Mouse (Mus musculus): ENCODE data around the gene Sesn1. TPM values are rescaled to one million over a fixed set of nuclear protein-coding genes. Genes with fewer than 3 reads are reported as not detected.

Gene Sesn1
- polyA plus RNA-seq, 1 experiment, result 20.8 TPM

GRCm38 (mm10) chr10:41952850-41953527 is 143.3 kb downstream of the Sesn1 start:
- no peak for DNase-seq
- WGBS, result 92% methylated on average over 14 of the region's 14 CpGs

GRCm38 (mm10) chr10:41953528-41953864 is 143.8 kb downstream of the Sesn1 start:
- TF ChIP-seq CTCF (IDR thresholded peaks at IDR 0.05; ENCODE audit: insufficient read depth, low read length) (no peak), POLR2A (IDR thresholded peaks at IDR 0.05; ENCODE audit: borderline replicate concordance, extremely low read depth, low read depth, low read length) (no peak)
- WGBS, result 91% methylated on average over 5 of the region's 5 CpGs
- no peak overlapping the region for H3K4me3 ChIP-seq (replicated peaks; ENCODE audit: extremely low read depth, low read depth, low read length)
- no peak for DNase-seq
- H3K4me1 ChIP-seq (ENCODE audit: control insufficient read depth, insufficient read depth, low read length), result no peaks in the 10 kb centered on the region

More at GRCm38 (mm10) chr10:41952850-41953527, 143.3 kb downstream of the Sesn1 start:
- no peaks in the 10 kb centered on the region for H3K4me1 ChIP-seq (ENCODE audit: control insufficient read depth, insufficient read depth, low read length)
- TF ChIP-seq POLR2A (IDR thresholded peaks at IDR 0.05; ENCODE audit: borderline replicate concordance, extremely low read depth, low read depth, low read length), result no peak
- TF ChIP-seq CTCF (IDR thresholded peaks at IDR 0.05; ENCODE audit: insufficient read depth, low read length), result no peak
- H3K4me3 ChIP-seq (replicated peaks; ENCODE audit: extremely low read depth, low read depth, low read length), result no peak overlapping the region

- DNase-seq, result no peak
- 89% methylated on average over 18 of the region's 18 CpGs for WGBS
- TF ChIP-seq CTCF (IDR thresholded peaks at IDR 0.05; ENCODE audit: insufficient read depth, low read length), result no peak
- no peak for TF ChIP-seq POLR2A (IDR thresholded peaks at IDR 0.05; ENCODE audit: borderline replicate concordance, extremely low read depth, low read depth, low read length)
Measured at GRCm38 (mm10) chr10:41957421-41958225, 147.9 kb downstream of the Sesn1 start.

More at GRCm38 (mm10) chr10:41957421-41958225, 147.9 kb downstream of the Sesn1 start:
- H3K4me1 ChIP-seq (ENCODE audit: control insufficient read depth, insufficient read depth, low read length), result no peaks in the 10 kb centered on the region
- H3K4me3 ChIP-seq (replicated peaks; ENCODE audit: extremely low read depth, low read depth, low read length), result no peak overlapping the region

Other genes with a start within 250 kb of the Sesn1 start
- 6.2 and 8.5 TPM in 2 replicates for gene Ccdc162, start 93.3 kb upstream of the Sesn1 start, polyA plus RNA-seq (2012; rRNA removed)
- 0.79 and 1.4 TPM in 2 replicates for gene Cep57l1, start 64 bp upstream of the Sesn1 start, polyA plus RNA-seq (2012; rRNA removed)
- gene Armc2, start 208.5 kb downstream of the Sesn1 start, polyA plus RNA-seq (2012; rRNA removed), result 1.2 and 1.5 TPM in 2 replicates

All from lung, adult 2 months (tissue).